Mouse (Mus musculus) kidney, postnatal 36 days (tissue): ENCODE measurements around the gene Ids.
"Not testable (repeated sequence)": the region's sequence is repeated elsewhere in the genome, so short reads cannot be mapped to it uniquely, and the experiment has no call there.

Experiments used
- DNase-seq, 2 experiments: peaks; one replicate each; pipeline ENCODE4 v3.0.0; 2021 to 2022; ENCODE audit warnings: mixed read lengths in 2 of 2

Ids gene

DNA sequence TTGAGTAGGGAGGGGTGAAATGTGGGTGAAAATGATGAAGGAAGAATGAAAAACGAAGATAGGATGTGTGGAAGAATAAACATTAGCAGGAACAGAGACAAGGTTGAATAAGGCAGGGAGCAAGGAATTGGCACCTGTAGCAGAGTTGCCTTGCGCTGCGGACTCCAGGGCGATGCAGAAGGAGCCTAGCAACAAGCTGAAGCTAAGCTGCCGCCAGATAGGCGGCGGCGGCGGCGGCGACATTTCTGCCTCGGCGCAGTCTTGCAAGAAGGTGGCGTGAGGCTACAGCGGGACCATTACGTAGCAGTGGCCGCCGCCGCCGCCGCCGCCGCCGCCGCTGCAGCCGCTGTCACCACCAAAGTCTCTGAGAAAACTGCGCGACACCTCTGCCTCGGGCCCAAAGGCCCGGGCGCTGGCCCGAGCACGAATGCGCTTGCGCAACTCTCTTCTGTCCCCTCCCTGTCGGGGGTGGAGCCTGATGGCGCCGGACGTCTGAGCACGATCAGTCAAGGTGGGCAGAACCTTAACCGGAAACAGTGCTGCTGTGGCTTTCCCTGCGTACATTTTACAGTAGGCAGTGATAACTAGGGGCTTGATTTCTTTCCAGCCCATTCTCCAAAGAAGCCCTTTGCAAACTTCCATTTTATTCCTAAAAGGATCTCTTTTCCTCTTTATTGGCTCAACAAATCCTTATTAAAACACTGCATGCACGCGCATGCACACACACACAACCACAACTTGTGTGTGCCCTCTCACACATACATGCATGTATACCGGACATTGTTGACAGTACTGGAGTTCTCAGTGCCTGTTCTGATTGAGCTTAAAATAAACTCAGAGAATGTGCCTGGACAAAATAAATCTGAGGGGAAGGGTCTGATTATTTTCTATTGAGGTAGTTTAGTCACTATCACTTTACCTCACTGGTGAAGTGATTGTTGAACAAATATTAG is at the start of gene Ids:
Ids (minus strand) TSS at position 424 of the 953 bp plus-strand sequence.
- DNase-seq = peak; percentile 91 to 92

DNA sequence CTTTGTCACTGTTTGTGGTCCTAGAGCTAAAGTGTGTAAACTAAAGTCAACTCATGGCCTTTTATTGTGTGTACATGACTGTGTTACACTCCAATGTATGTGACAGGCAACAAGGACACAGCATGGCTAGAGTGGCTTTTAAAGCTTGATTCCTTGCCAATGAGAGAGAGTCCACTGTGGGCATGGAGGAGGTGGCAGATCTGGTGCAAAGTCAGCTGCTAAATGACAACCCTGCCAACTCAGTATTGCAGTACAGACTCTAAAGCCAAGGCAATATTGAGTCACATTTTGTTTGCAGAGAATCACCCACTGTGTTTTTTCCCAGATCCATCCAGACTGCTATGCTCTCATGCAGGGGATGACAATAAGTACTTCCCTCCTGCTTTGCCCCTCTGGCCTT is 27.8 kb upstream of the Ids start:
- DNase-seq = not testable (repeated sequence)

DNA sequence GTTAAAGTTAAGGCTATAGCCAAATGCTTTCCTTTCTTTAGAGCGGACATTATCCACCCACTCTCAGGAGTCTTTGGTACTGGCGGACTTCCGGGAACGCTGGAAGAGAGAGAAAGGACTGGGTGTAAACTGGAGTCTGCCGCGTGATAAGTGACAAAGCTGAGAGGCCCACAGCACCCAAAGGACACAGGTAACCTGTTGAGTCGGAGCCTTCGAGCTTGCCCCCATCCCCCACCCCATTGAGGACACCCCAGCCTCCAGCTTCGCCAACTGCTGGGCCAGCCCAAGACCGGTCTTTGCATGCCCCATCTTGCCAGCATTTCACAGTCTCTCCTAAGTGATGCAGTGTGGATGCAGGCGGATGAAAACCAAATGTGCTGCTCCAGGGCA is 21.1 kb upstream of the Ids start:
- peak in 1 of 2 experiments; percentile 31 for DNase-seq

DNA sequence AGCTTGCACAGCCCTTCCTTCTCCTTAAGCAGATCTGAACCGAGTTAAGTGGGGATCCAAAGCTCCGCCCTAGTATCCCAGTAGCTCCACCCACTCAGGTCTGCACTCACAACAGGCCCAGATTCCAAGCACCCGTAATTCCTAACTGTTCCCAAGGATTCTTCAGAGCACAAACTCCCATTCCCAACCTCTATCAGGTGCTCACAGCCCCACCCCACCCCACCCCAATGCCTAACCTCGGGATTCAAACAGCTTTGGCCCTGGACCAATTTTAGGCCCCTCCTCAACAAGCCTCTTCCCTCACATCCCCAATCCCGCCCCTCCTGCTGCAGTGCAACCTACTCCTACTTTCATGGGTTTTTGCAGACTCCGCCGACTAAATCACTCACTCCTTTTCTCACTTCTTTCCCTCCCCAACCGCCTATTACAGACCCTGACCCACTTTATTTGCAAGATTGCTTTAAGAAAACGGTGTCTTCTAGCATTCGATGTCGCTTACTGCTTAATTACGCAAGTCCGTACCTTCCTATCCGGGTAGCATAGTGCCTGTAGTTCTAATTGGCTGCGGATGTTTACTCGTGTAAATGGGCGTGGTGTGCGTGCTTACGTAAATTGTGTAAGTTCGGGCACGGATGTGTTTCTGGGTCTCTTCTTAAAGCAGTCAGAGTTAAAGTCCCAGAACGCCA is 20.5 kb upstream of the Ids start, which contains the start of gene 1110012L19Rik:
1110012L19Rik (plus strand) TSS at position 602 of the 686 bp plus-strand sequence.
- peak; percentile 80 to 89 for DNase-seq

DNA sequence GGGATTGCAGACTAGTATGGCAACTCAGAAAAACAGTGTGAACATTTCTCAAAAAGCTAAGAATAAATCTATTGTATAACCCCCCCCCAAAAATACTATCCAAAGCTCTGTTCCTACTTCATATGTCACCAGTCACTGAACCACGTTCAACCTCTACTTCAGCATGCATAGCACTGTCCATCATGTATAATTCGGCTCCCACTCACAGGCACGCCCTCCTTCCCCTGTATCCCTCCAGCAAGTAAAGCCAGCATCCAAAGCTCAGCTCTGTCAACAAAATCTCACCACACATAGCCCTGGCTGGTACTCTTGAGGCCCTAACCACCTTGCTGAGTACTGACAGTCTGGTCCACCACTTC is 20.0 kb upstream of the Ids start:
- no peak for DNase-seq

DNA sequence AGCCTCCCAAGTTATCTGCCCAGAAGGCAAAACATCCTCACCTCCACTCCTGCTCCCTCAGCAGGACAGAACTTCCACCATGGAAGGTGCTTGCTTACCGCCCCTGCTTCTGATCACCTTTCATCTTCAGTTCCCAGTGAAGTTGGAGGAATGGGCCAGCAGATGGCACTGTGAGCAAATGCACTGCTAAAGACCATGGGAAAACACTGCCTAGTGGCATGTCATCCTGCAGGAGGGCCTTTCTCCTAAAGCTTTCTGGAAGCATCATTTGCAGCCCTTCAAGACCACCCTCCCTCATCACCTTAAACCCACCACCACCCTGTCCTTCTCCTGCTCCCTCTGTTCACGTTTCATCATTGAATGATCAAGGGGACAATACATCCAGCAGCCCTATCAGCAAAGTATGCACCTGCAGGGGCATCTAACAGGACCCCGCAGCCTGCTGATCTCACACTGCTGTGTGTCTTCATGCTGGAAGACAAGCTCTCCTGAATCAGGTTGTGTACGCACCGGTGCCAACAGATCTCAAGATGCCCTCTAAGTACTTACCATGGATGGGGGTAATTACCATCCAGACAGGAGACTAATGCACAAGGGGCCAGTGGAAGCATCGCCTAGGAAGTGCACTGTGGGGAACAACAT is 9.7 kb upstream of the Ids start:
- DNase-seq = not testable (repeated sequence)

DNA sequence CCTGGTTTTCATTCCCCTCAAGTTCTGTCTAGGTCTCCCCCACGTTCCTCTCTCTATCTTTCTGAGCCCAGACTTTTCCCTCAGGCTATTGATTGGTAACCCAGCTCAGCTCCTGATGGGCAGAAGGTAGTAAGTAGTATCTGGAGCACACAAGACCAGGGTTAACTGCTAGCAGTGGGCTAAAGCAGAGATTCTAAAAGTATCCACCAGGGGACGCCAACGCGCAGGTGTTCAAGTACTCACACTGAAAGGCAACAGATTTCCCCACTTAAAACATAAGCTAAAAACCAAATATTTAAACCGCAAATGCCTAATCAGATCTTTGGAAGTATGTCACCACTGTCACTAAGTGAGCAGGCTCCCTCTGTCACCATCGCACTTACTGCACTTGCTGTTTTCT is 4.9 kb upstream of the Ids start:
- DNase-seq = not testable (repeated sequence)

DNA sequence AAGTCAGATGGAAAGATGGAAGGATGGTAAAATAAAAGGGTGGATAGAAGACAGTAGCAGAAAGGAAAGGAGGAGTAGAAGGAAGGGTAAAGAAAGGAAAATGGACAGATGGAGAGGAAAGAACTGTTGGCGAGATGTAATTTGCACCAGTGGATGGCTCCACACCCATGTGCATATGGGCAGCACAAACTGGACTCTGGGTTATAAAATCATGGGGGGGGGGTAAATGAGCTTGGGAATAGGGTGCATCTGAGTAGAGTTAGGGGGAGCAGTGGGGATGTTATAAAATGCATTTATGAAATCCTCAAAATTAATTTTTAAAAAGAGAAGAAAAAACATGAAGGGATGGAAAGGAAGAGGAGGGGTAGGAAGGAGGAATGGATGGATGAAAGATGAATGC is 682 bp downstream of the Ids start:
- DNase-seq = no peak

DNA sequence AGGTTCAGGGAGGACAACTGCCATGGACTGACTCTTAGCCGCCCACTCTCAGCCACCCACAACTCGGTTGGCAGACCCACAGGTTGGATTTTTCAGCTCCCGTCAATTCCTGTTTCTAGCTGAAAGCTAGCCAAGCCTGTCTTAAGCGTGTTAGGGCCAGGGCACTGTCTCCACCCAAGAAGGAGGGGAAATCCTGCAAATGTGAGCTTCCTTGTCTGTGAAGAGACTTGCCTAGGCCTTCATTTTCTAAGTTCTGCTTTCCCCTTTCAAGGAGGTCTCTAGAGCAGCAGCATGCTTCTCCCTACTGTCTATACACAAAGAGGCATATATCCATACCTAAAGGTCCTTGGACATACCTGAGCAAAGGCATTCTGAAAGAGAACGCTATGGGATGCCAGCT is 1.4 kb downstream of the Ids start:
- DNase-seq = no peak

DNA sequence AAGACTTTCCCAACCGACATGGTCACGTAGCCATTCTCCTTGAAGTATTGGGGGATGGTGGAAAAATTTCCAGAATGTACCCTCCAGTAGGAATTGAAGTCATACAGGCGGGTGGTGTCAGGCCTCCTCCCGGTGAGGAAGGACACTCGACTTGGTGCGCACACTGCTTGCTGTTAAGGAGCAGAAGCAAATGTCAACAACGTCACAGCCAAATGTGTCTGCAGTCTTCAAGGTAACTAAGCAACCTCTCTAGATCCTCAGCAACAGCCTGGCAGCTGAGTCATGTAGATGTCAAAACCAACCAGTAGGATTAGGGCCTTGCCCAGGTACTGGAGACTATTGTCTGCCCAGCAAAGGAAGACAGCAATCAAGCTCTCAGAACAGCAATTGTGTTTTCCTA is 1.9 kb downstream of the Ids start:
- no peak for DNase-seq

DNA sequence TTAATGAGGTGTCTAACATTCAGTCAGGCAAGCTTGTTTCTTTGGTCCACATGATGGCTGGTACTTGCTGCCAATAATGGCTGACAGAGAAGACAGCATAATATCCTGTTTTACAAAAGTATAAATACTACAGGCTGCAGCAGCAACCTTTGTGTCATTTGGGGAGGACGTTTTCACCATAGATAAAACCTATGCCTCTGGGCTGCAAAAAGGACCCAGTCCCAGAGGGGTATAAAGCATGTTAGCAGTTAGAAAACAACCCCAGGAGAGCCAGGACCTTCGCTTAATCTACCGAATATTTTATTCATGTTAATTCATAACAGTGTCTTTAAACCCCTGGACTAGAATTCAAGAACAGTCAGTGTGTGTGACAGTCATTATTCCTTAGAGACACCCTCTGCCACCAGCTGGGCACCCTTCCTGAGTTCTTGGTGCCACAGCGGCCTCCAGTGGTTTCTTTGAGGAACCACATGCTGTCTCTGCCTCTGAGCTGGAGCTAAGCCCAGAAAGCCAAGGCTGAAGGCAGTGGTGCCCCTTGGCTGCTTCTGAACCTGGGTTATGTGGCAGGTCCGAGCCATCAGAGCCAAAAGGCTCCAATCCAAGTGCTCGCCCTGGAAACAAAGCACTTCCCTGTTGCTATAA is 34.6 kb downstream of the Ids start:
- peak; percentile 27 to 70 for DNase-seq

DNA sequence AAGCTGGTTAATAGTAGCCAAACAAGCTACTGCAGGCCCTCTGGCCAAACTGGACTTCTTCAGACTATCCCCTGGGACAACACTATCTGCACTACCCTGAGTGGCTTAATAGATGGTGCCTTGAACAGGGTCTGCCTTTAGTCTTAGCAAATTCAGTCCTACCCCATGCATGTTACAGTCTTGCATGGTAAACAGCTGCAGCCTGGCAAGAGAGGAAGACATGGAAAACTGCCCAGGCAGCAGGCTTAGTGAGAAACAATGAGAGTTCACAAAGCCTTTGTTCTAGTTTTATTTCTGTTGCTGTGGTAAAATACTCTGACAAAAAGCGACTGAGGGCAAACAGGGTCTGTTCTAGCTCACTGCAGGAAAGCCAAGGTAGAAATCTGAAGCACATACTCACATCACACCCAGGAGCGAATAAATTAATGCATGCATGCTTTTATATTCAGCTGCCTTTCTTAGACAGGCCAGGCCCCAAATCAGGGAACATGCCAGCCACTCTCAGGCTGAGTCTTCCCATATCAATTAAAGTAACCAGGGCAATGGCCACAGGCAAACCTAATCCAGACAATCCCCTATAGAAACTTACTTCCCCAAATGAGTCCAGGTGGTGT is 36.2 kb downstream of the Ids start:
- DNase-seq = no peak

DNA sequence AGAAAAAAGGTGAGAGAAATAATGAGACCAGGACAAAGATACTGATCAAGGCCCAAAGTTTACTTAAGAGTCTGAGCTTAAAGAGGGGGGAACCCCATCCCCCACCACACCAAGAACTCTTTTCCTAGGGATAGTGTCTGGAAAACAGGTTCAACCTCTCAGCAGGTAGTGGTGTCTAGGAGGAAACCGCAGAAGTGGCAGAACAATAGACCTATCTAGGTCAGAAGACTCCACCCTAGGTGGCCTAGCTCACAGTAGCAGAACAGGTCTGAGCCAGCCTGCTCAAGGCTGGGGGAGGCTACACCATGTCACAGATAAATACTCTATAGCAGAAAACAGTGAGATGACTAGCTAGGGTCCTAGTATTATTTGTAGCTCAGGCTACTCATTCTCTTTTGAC is 37.2 kb downstream of the Ids start:
- DNase-seq = no peak

DNA sequence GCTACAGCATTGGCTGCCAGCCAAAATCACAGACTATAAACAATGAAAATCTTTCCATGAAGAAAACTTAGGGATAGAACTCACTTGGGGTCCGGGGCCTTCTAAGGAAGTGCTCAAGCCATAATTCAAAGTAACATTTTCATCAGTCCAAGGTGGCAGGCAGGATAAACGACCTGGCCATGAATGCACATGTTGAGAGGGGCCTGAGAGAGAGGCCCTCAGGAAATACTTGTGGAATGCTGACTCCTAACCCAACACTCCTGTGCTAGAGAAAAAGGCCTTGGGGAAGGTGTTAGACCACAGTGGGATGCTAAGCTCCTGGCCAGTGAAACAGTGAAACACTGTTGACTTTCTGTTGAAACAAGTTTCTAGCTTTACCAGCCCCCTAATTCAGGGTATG is 45.6 kb downstream of the Ids start:
- peak in 1 of 2 experiments; percentile 4 for DNase-seq

DNA sequence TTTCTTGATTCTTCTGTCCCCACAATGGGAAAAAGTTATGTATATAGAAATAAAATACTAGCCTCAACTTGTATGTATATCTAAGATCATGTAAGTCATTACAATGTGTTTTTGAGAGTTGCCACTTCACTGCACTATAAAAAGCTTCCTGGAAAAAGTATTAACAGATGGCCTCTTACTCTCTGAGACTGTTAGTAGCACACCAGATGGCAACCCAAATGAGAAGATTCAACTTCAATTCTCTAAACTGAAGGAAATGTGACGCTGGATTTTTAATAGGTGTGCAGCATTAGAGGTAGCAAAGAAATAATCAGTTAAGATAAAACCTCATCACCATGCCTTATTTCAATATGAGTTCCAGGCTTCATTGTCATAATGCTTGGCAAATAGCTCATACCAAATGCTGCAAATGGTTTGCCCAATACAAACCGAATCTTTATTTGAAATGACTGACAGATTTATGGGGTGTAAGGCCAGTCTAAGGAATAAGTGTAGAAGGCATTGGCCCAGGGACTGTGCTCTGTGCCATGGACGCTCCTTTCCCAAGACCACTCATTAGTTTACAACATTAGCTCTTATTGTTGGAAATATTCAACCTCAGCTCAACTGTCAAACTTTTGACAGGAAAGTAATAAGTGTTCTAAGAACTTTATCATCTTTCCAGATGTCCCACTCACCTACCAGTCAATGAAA is 49.8 kb downstream of the Ids start:
- DNase-seq = no peak
